Mouse (Mus musculus) neural tube, postnatal 0 days (tissue): ENCODE measurements around the gene Pef1. TPM values are rescaled to one million over a fixed set of nuclear protein-coding genes. Genes with fewer than 3 reads are reported as not detected.

ENCODE experiments used
- polyA plus RNA-seq: library from polyadenylated mRNA; unstranded; fragments of >200 nt; fragmentation: Nextera tagmentation; extraction: Ambion mirVana; gene quantifications from 2 replicates; pipeline ENCODE4 v1.2.1, GENCODE M21; 2015

Pef1 gene
- polyA plus RNA-seq = 61.9 and 68.9 TPM in 2 replicates

GRCm38 (mm10) chr4:130102111-130102651, at the start of gene Pef1:
Gene Pef1 (plus strand): TSS chr4:130102558.

GRCm38 (mm10) chr4:130139214-130139492, 36.8 kb downstream of the Pef1 start, which contains the start of gene Hcrtr1:
Gene Hcrtr1 (minus strand): TSS chr4:130139359.

GRCm38 (mm10) chr4:130175072-130175711, 72.8 kb downstream of the Pef1 start, which contains the start of gene Tinagl1:
Gene Tinagl1 (minus strand): TSS chr4:130175122.

Other genes starting within 250 kb of the Pef1 start
- 0.08 and 0.26 TPM in 2 replicates for gene Spocd1, start 173.3 kb upstream of the Pef1 start, polyA plus RNA-seq
- 24.3 and 27.7 TPM in 2 replicates for gene Adgrb2, start 117.7 kb upstream of the Pef1 start, polyA plus RNA-seq
- gene Col16a1, start 54.7 kb upstream of the Pef1 start, polyA plus RNA-seq = 24.9 and 26.5 TPM in 2 replicates
- gene Hcrtr1, start 36.8 kb downstream of the Pef1 start, polyA plus RNA-seq = 14.8 and 18.2 TPM in 2 replicates
- 6.4 and 7.0 TPM in 2 replicates for gene Tinagl1, start 72.6 kb downstream of the Pef1 start, polyA plus RNA-seq
- not detected in 2 replicates for gene Gm853, start 119.8 kb downstream of the Pef1 start, polyA plus RNA-seq
- gene Serinc2, start 176.6 kb downstream of the Pef1 start, polyA plus RNA-seq = 7.1 and 11.2 TPM in 2 replicates
- gene Fabp3, start 206.0 kb downstream of the Pef1 start, polyA plus RNA-seq = 395 and 401 TPM in 2 replicates
- 1.7 and 2.2 TPM in 2 replicates for gene Gm10570, start 206.1 kb downstream of the Pef1 start, polyA plus RNA-seq